Mouse (Mus musculus): ENCODE results near the gene Lhfp. TPM values are rescaled to one million over a fixed set of nuclear protein-coding genes. Genes with fewer than 3 reads are reported as not detected.

Lhfp gene
- polyA plus RNA-seq, 1 experiment: 17.8 TPM

- H3ac ChIP-seq (ENCODE audit: control insufficient read depth, insufficient read length): no peak overlapping the region
- no peaks in the 10 kb centered on the region for H3K36me3 ChIP-seq (ENCODE audit: control insufficient read depth, insufficient read depth)
- H3K79me2 ChIP-seq (ENCODE audit: control insufficient read depth, insufficient read depth): peaks cover 4% of the 10 kb centered on the region
- TF ChIP-seq MYOD1 (IDR thresholded peaks at IDR 0.05; ENCODE audit: control insufficient read depth in 1 of 3, insufficient read length in 2 of 3, low read depth in 2 of 3): peak in 2 of 3 experiments; percentile 21 to 23
- TF ChIP-seq MAX (IDR thresholded peaks at IDR 0.05; ENCODE audit: low read depth): no peak
- H3K4me2 ChIP-seq (ENCODE audit: low read depth): no peak overlapping the region
- no peaks in the 10 kb centered on the region for H3K27me3 ChIP-seq (ENCODE audit: control insufficient read depth, insufficient read depth, insufficient read length)
- no peak overlapping the region for H3K4me3 ChIP-seq
Observed at GRCm38 (mm10) chr3:53125495-53125894, 84.2 kb downstream of the Lhfp start.

DNA sequence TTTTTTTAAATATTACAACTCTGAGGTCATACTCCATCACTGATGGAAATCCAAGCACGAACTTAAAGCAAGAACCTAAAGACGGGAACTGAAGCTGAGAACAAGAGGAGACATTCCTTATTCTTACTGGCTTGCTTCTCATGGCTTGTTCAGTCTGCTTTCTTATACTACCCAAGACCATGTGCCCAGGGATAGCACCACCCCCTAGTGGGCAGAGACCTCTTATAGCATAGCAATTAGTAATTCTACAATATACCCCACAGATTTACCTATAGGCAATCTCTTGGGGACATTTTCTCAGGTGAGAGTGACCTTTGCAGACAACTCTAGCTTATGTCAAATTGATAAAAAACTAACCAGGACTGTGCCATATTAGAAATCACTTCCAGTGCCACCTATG, 97.5 kb downstream of the Lhfp start:
- Histone ChIP-seq H3ac (ENCODE audit: control insufficient read depth, insufficient read length) (no peak overlapping the region), H3K4me3 (no peak overlapping the region), H3K36me3 (ENCODE audit: control insufficient read depth, insufficient read depth) (no peaks in the 10 kb centered on the region), H3K27me3 (ENCODE audit: control insufficient read depth, insufficient read depth, insufficient read length) (no peaks in the 10 kb centered on the region), H3K4me2 (ENCODE audit: low read depth) (no peak overlapping the region), H3K79me2 (ENCODE audit: control insufficient read depth, insufficient read depth) (peaks cover 10% of the 10 kb centered on the region)
- no peak for TF ChIP-seq CEBPB (IDR thresholded peaks at IDR 0.05; ENCODE audit: insufficient read depth, poor library complexity, severe bottlenecking)
- TF ChIP-seq TCF3 (IDR thresholded peaks at IDR 0.05; ENCODE audit: insufficient read length, low read depth): no peak
- TF ChIP-seq SRF (IDR thresholded peaks at IDR 0.05; ENCODE audit: control insufficient read depth, insufficient read length, low read depth): no peak
- no peak for TF ChIP-seq E2F4 (IDR thresholded peaks at IDR 0.05; ENCODE audit: insufficient read depth)
- no peak for TF ChIP-seq MAX (IDR thresholded peaks at IDR 0.05; ENCODE audit: low read depth)
- no peak for TF ChIP-seq USF1 (IDR thresholded peaks at IDR 0.05; ENCODE audit: low read depth)
- TF ChIP-seq POLR2AphosphoS2 (IDR thresholded peaks at IDR 0.05; ENCODE audit: insufficient read length, low read depth): no peak
- no peak for TF ChIP-seq MYOD1 (IDR thresholded peaks at IDR 0.05; ENCODE audit: control insufficient read depth in 1 of 3, insufficient read length in 2 of 3, low read depth in 2 of 3)
- TF ChIP-seq POLR2A (IDR thresholded peaks at IDR 0.05; ENCODE audit: insufficient read length, low read depth): no peak
- TF ChIP-seq REST (IDR thresholded peaks at IDR 0.05; ENCODE audit: insufficient read depth, insufficient read length): no peak
- no peak for TF ChIP-seq MYOG (IDR thresholded peaks at IDR 0.05; ENCODE audit: control insufficient read depth in 1 of 3, insufficient read depth in 1 of 3, insufficient read length in 2 of 3, low read depth in 2 of 3)
- no peak for TF ChIP-seq TCF12 (IDR thresholded peaks at IDR 0.05; ENCODE audit: insufficient read depth, poor library complexity, severe bottlenecking)

DNA sequence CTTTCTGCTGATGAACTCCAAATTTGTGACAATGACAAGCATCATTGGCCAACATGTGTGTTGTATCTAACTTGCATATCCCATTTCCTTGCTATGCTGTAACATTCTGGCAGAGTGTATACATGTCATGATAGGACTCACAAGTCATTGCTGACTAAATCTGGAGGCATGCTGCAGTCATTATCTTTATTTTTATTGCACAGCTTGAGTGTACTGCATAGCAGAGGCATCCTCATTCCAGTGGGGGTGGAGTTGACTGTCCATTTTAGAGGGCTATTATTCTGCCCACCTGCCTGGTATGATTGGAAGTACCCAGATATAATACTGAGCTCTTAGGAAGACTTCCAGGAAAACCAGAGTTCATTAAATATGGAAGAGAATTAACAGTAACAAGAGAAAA, 97.9 kb downstream of the Lhfp start:
- H3ac ChIP-seq (ENCODE audit: control insufficient read depth, insufficient read length): no peak overlapping the region
- no peak overlapping the region for H3K4me3 ChIP-seq
- no peak for TF ChIP-seq MAX (IDR thresholded peaks at IDR 0.05; ENCODE audit: low read depth)
- H3K79me2 ChIP-seq (ENCODE audit: control insufficient read depth, insufficient read depth): peaks cover 10% of the 10 kb centered on the region
- H3K36me3 ChIP-seq (ENCODE audit: control insufficient read depth, insufficient read depth): no peaks in the 10 kb centered on the region
- H3K27me3 ChIP-seq (ENCODE audit: control insufficient read depth, insufficient read depth, insufficient read length): no peaks in the 10 kb centered on the region
- H3K4me2 ChIP-seq (ENCODE audit: low read depth): no peak overlapping the region

DNA sequence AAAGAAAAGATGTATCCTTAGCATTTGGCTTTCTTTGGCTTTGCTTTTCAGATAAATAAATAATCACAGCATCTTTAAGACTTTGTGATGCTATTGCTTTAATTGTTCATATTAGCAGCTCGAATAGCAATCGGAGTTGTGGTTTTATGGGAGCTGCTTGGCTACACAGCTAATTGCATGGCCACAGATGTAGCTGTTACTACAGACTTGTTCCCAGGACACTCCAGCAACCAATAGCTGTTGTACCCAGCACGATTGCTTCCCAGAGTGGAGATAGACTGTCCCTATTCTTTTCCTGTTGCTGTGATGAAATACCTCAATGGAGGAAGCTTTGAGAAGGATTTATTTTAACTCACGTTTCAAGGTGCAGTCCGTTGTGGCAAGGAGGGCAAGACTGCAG, 98.3 kb downstream of the Lhfp start:
- Histone ChIP-seq H3K4me2 (ENCODE audit: low read depth) (no peak overlapping the region), H3K27me3 (ENCODE audit: control insufficient read depth, insufficient read depth, insufficient read length) (no peaks in the 10 kb centered on the region), H3ac (ENCODE audit: control insufficient read depth, insufficient read length) (no peak overlapping the region), H3K4me3 (no peak overlapping the region), H3K79me2 (ENCODE audit: control insufficient read depth, insufficient read depth) (peaks cover 10% of the 10 kb centered on the region), H3K36me3 (ENCODE audit: control insufficient read depth, insufficient read depth) (no peaks in the 10 kb centered on the region)
- TF ChIP-seq MYOG (IDR thresholded peaks at IDR 0.05; ENCODE audit: control insufficient read depth in 1 of 3, insufficient read depth in 1 of 3, insufficient read length in 2 of 3, low read depth in 2 of 3): no peak

DNA sequence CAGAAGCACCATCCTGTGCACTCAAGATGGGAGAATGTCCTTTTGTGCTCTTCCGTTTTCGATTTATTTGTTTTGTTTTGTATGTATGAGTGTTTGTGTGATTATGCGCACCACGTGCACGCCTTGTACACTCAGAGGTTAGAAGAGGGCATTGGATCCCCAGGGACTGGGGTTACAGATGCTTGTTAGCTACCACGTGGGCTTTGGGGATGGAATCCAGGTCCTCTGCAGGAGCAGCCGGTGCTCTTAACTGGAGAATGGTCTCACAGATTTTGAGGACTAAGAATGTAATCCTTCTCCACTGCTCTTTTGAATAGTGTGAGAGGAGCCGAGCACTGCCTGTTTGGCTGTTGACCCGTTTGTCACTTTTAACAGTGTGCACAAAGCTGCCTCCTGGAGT, 101.2 kb downstream of the Lhfp start:
- no peak overlapping the region for H3ac ChIP-seq (ENCODE audit: control insufficient read depth, insufficient read length)
- H3K4me2 ChIP-seq (ENCODE audit: low read depth): no peak overlapping the region
- H3K4me3 ChIP-seq: no peak overlapping the region
- no peaks in the 10 kb centered on the region for H3K36me3 ChIP-seq (ENCODE audit: control insufficient read depth, insufficient read depth)
- no peaks in the 10 kb centered on the region for H3K27me3 ChIP-seq (ENCODE audit: control insufficient read depth, insufficient read depth, insufficient read length)
- TF ChIP-seq MYOG (IDR thresholded peaks at IDR 0.05; ENCODE audit: control insufficient read depth in 1 of 3, insufficient read depth in 1 of 3, insufficient read length in 2 of 3, low read depth in 2 of 3): no peak
- TF ChIP-seq USF1 (IDR thresholded peaks at IDR 0.05; ENCODE audit: low read depth): no peak
- TF ChIP-seq TCF12 (IDR thresholded peaks at IDR 0.05; ENCODE audit: insufficient read depth, poor library complexity, severe bottlenecking): no peak
- no peak for TF ChIP-seq SRF (IDR thresholded peaks at IDR 0.05; ENCODE audit: control insufficient read depth, insufficient read length, low read depth)
- TF ChIP-seq POLR2A (IDR thresholded peaks at IDR 0.05; ENCODE audit: insufficient read length, low read depth): no peak
- TF ChIP-seq REST (IDR thresholded peaks at IDR 0.05; ENCODE audit: insufficient read depth, insufficient read length): no peak
- no peak for TF ChIP-seq E2F4 (IDR thresholded peaks at IDR 0.05; ENCODE audit: insufficient read depth)
- TF ChIP-seq MAX (IDR thresholded peaks at IDR 0.05; ENCODE audit: low read depth): no peak
- no peak for TF ChIP-seq TCF3 (IDR thresholded peaks at IDR 0.05; ENCODE audit: insufficient read length, low read depth)
- no peak for TF ChIP-seq POLR2AphosphoS2 (IDR thresholded peaks at IDR 0.05; ENCODE audit: insufficient read length, low read depth)
- TF ChIP-seq CEBPB (IDR thresholded peaks at IDR 0.05; ENCODE audit: insufficient read depth, poor library complexity, severe bottlenecking): no peak
- TF ChIP-seq MYOD1 (IDR thresholded peaks at IDR 0.05; ENCODE audit: control insufficient read depth in 1 of 3, insufficient read length in 2 of 3, low read depth in 2 of 3): no peak
- H3K79me2 ChIP-seq (ENCODE audit: control insufficient read depth, insufficient read depth): peaks cover 6% of the 10 kb centered on the region

DNA sequence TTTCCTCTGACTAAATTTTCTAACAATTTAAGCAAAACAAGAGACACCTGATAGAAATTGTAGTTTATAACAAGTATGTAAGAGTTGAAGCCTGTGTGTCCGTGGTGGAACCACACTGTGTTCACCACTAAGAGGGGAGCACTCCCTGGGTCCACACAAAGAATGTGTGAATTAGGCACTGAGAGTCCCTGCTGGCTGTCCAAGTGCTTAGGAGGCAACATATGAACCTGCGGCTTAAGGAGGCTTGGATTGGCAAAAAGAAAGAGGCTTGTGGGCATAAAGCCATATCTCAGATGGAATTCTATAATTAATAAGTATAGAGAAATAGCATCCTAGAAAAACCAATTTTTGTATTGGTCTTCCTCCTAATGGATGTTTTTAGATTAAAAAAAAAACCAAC, 104.2 kb downstream of the Lhfp start:
- no peaks in the 10 kb centered on the region for H3K36me3 ChIP-seq (ENCODE audit: control insufficient read depth, insufficient read depth)
- no peak overlapping the region for H3ac ChIP-seq (ENCODE audit: control insufficient read depth, insufficient read length)
- TF ChIP-seq USF1 (IDR thresholded peaks at IDR 0.05; ENCODE audit: low read depth) (no peak), E2F4 (IDR thresholded peaks at IDR 0.05; ENCODE audit: insufficient read depth) (no peak), TCF3 (IDR thresholded peaks at IDR 0.05; ENCODE audit: insufficient read length, low read depth) (no peak), SRF (IDR thresholded peaks at IDR 0.05; ENCODE audit: control insufficient read depth, insufficient read length, low read depth) (no peak), MAX (IDR thresholded peaks at IDR 0.05; ENCODE audit: low read depth) (no peak), REST (IDR thresholded peaks at IDR 0.05; ENCODE audit: insufficient read depth, insufficient read length) (no peak)
- H3K27me3 ChIP-seq (ENCODE audit: control insufficient read depth, insufficient read depth, insufficient read length): no peaks in the 10 kb centered on the region
- H3K79me2 ChIP-seq (ENCODE audit: control insufficient read depth, insufficient read depth): peaks cover 4% of the 10 kb centered on the region
- no peak overlapping the region for H3K4me2 ChIP-seq (ENCODE audit: low read depth)
- H3K4me3 ChIP-seq: no peak overlapping the region

Measured in myocyte (in vitro differentiated cells).